Mouse (Mus musculus) cerebellum, adult 2 months (tissue): ENCODE measurements at regions not wholly inside any gene's neighbourhood (a gene's known extent, or its start where the extent isn't known, plus 50 kb on each side); places are given as distances from the start of the nearest gene placed in this dataset.

Experiments
- CTCF ChIP-seq: fragments of 200-500 bp; IDR thresholded peaks from 2 replicates; pipeline ENCODE4 v1.5.1; 2011; ENCODE audit warnings: low read depth, mild to moderate bottlenecking, control low read depth, low read length, moderate library complexity, borderline replicate concordance; ENCODE audit not compliant: insufficient read depth
- POLR2A ChIP-seq: fragments of 200-500 bp; IDR thresholded peaks from 2 replicates; pipeline ENCODE4 v1.6.1; 2011; ENCODE audit warnings: low read length, control low read depth, borderline replicate concordance; ENCODE audit not compliant: insufficient read depth

- no peak for TF ChIP-seq POLR2A
- no peak for TF ChIP-seq CTCF
Measured at GRCm38 (mm10) chr10:11661660-11662250, 318.6 kb downstream of the Epm2a start.
